Mouse (Mus musculus) kidney, embryonic 16.5 days (tissue): Measurements from ENCODE around the gene Rer1. TPM values are rescaled to one million over a fixed set of nuclear protein-coding genes. Genes with fewer than 3 reads are reported as not detected.

ENCODE experiments used
- ATAC-seq: fragments of 200-750 bp; cut with Nextera tagmentation; 2 replicates; pipeline ENCODE4 v1.8.0; 2017; ENCODE audit warnings: moderate TSS enrichment; ENCODE audit not compliant: low FRiP score, low TSS enrichment
- H3K27ac ChIP-seq: fragments of 300-500 bp; sonication (generic); 2 replicates; pipeline ENCODE4 v1.5.1; 2014; ENCODE audit warnings: low read length
- H3K27me3 ChIP-seq: fragments of 300-500 bp; sonication (generic); 2 replicates; pipeline ENCODE4 v1.6.1; 2014; ENCODE audit warnings: low read length, control low read depth, mixed read lengths; ENCODE audit not compliant: insufficient read depth
- H3K36me3 ChIP-seq: fragments of 300-500 bp; sonication (generic); 2 replicates; pipeline ENCODE4 v1.6.1; 2014; ENCODE audit warnings: low read length, control low read depth, mixed read lengths; ENCODE audit not compliant: insufficient read depth
- H3K4me1 ChIP-seq: fragments of 300-500 bp; sonication (generic); 2 replicates; pipeline ENCODE4 v1.6.1; 2014; ENCODE audit warnings: low read length, control low read depth, mixed read lengths; ENCODE audit not compliant: insufficient read depth
- H3K4me2 ChIP-seq: fragments of 300-500 bp; sonication (generic); replicated peaks from 2 replicates; pipeline ENCODE4 v1.6.1; 2014; ENCODE audit warnings: low read depth, low read length
- H3K4me3 ChIP-seq: fragments of 300-500 bp; sonication (generic); 2 replicates; pipeline ENCODE4 v1.5.1; 2014; ENCODE audit warnings: mild to moderate bottlenecking, low read length
- H3K9ac ChIP-seq: fragments of 300-500 bp; sonication (generic); replicated peaks from 2 replicates; pipeline ENCODE4 v1.6.1; 2014; ENCODE audit warnings: low read length
- H3K9me3 ChIP-seq: fragments of 300-500 bp; sonication (generic); 2 replicates; pipeline ENCODE4 v1.6.1; 2016; ENCODE audit warnings: low read length, control low read depth
- WGBS: fragments of 180-500 bp; shearing (Covaris S2); extraction: QIAGEN DNeasy Blood & Tissue Kit; methylation state at CpG from one replicate; pipeline ENCODE4 v1.1.7; 2014; 5-methylcytosine and 5-hydroxymethylcytosine counted together
- polyA plus RNA-seq: library from polyadenylated mRNA; unstranded; fragments of >200 nt; fragmentation: Nextera tagmentation; extraction: Ambion mirVana; gene quantifications from 2 replicates; pipeline ENCODE4 v1.2.1, GENCODE M21; 2015

Gene Rer1
- polyA plus RNA-seq, 1 experiment from 2014 or later, result 158 TPM

DNA sequence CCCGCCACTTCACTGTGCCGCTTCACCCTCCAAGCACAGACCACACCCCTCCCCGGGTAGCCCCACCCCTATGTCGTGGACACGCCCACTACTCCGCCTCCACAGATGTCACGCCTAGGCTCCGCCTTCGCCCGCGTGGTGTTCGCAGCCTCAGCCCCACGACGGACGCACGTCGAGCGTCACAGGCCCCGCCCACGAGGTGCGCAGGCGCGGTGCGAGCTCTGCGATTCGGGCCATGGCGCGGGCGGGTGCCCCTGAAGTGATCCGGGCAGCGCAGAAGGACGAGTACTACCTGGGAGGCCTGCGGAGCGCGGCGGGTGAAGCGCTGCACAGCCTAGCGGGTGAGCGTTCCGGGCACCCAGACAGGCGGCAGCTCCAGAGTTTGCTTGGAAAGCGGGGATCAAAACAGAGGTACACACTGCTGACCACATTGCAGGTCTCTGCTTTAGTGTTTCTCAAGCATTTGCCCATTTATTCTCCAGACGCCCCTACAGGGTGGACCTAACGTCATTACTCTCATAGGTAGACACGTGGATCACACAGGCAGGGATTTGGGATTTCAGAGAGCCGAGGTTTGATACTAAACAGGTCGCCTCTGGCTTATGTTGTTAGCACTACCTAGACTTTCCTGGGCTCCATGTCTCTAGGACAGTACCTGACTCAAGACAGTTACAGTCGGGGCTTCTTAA lies 19.2 kb downstream of the Rer1 start, which contains the start of gene Pex10:
Gene Pex10, plus strand, starts transcription at position 183 of the 689 bp plus-strand sequence.
- H3K36me3 ChIP-seq, result peaks cover 34% of the 10 kb centered on the region
- peak; percentile 92 for ATAC-seq
- peak within 1 kb of the TSS; percentile 81 for H3K27ac ChIP-seq
- peaks cover 15% of the 10 kb centered on the region for H3K4me1 ChIP-seq
- H3K9me3 ChIP-seq, result no peaks in the 10 kb centered on the region
- no peaks in the 10 kb centered on the region for H3K27me3 ChIP-seq
- H3K4me2 ChIP-seq, result peak within 1 kb of the TSS; percentile 86
- under 1% methylated on average over 48 of the region's 48 CpGs for WGBS
- peak within 1 kb of the TSS; percentile 86 for H3K9ac ChIP-seq
- peak within 1 kb of the TSS; percentile 78 for H3K4me3 ChIP-seq

DNA sequence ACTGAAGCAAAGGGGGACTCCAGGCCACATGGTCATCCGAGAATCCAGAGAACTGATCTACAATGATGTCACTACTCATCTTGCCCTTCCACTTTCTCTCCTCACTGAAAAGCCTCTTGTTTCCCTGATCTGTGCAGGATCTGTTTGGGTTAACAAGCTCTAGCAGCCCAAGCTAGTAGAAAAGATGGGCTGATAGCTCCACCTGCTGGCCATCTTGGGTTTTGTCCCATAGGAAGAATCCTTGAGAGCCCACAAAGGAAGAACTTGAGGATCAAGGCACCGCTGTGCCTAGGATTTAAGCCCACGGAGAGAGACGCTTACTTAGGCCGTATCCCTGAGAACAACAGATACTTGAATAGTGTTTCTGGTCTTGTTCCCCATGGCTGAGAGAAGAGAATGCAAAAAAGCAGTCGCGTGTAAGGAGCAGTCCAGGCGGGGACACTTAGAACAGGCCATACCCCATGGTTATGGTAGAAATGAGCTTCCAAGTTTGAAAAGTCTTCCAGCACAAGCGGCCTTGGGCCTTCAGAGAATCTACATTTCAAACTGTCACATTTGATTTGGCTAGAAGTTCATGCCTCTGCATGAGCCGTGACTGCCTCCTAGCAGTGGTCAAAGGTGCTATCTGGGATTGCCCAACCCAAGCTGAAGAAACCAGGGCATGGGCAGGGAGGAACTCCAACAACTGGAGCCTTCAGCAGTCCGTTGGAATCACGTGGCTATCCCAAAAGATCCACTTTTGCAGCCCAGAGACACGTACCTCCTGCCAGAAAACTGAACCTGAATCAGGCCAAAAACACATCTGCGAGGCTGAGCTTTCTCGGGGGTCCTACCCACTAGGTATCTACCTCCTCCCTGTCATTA lies 20.0 kb downstream of the Rer1 start:
- peak; percentile 46 for ATAC-seq
- H3K36me3 ChIP-seq, result peaks cover 26% of the 10 kb centered on the region
- peak overlapping the region; percentile 81 for H3K27ac ChIP-seq
- H3K9ac ChIP-seq, result peak overlapping the region; percentile 57
- no peaks in the 10 kb centered on the region for H3K27me3 ChIP-seq
- peak overlapping the region; percentile 78 for H3K4me3 ChIP-seq
- no peaks in the 10 kb centered on the region for H3K9me3 ChIP-seq
- H3K4me1 ChIP-seq, result peaks cover 15% of the 10 kb centered on the region
- peak overlapping the region; percentile 86 for H3K4me2 ChIP-seq
- 4% methylated on average over 15 of the region's 15 CpGs for WGBS

DNA sequence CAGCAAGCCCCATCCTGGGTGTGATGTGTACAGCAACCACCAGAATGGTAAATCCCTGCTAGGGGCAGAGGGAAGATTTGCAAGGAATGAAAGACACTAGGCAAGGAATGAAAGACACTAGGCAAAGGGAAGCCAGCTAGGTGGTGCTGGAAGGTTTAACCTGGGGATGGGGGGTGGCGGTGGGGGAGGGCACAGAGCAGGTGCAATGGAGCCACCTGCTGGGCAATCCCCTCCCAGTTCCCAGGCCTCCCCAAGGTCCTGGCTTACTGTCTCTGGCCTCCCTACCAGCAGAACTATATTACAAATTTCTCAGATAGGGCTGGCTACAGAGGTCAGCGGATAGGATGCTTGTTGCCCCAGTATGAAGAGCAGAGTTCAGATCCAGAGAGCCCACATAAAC lies 21.7 kb downstream of the Rer1 start:
- H3K36me3 ChIP-seq, result peaks cover 9% of the 10 kb centered on the region; the same call in 1 of the 2 replicates
- H3K27ac ChIP-seq, result peak overlapping the region; percentile 87
- no peak overlapping the region for H3K4me2 ChIP-seq
- H3K9me3 ChIP-seq, result no peaks in the 10 kb centered on the region
- H3K4me1 ChIP-seq, result peaks cover 15% of the 10 kb centered on the region
- WGBS, result 65% methylated on average over 2 of the region's 2 CpGs
- H3K9ac ChIP-seq, result no peak overlapping the region
- no peak overlapping the region for H3K4me3 ChIP-seq
- H3K27me3 ChIP-seq, result no peaks in the 10 kb centered on the region
- no peak for ATAC-seq

DNA sequence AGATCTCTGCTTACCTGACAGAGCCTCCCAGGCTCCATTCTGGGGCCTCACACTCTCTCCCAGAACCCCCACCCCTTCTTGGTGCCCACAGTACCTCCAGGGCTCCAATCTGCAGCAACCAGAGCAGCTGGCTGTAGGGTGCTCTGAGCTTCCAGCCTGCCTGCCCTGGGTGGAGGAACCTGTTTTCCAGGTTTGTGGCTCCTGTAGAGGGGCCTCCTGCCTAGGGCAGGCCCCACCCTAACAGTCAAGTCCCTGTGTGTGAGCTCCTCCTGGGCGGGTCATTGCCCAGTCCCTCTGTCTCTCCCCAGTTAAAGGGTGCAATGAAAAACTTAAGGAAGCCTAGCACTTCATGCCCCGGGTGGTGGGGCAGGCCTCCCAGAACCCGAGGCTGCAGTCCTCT lies 22.3 kb downstream of the Rer1 start:
- peak; percentile 32; the same call in 1 of the 2 replicates for ATAC-seq
- no peaks in the 10 kb centered on the region for H3K27me3 ChIP-seq
- H3K9me3 ChIP-seq, result no peaks in the 10 kb centered on the region
- peak overlapping the region; percentile 87 for H3K27ac ChIP-seq
- WGBS, result 11% methylated on average over 3 of the region's 3 CpGs
- H3K9ac ChIP-seq, result peak overlapping the region; percentile 47
- peaks cover 15% of the 10 kb centered on the region for H3K4me1 ChIP-seq
- 0 out of 2 replicates have a peak, but pooled peaks cover 4% of the 10 kb centered on the region for H3K36me3 ChIP-seq
- peak overlapping the region; percentile 19; the same call in 1 of the 2 replicates for H3K4me2 ChIP-seq
- no peak overlapping the region; the same call in 1 of the 2 replicates for H3K4me3 ChIP-seq

DNA sequence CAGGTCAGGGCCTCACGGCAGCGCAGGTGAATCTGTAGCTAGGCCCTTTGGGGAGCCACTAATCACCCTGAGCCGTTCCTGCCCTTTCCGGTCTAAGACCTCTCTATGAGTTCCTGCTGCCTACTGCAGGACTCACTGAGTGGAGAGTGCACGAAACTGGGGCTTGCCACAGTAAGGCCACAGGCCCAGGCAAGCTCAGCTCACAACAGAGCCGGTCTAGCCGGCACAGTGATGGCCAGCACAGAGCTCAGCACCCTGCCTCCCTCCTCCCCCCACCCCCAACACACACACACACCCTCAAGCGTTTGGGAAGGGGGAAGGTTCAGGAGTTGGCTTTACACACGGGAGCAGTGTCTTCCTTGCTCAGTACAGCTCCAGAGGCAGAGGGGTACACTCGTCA lies 27.9 kb downstream of the Rer1 start:
- H3K36me3 ChIP-seq, result no peaks in the 10 kb centered on the region
- no peak overlapping the region for H3K4me3 ChIP-seq
- ATAC-seq, result no peak
- WGBS, result 28% methylated on average over 10 of the region's 10 CpGs
- H3K4me1 ChIP-seq, result no peaks in the 10 kb centered on the region
- no peak overlapping the region for H3K9ac ChIP-seq
- no peak overlapping the region for H3K4me2 ChIP-seq
- H3K27ac ChIP-seq, result no peak overlapping the region
- no peaks in the 10 kb centered on the region for H3K9me3 ChIP-seq
- H3K27me3 ChIP-seq, result no peaks in the 10 kb centered on the region

DNA sequence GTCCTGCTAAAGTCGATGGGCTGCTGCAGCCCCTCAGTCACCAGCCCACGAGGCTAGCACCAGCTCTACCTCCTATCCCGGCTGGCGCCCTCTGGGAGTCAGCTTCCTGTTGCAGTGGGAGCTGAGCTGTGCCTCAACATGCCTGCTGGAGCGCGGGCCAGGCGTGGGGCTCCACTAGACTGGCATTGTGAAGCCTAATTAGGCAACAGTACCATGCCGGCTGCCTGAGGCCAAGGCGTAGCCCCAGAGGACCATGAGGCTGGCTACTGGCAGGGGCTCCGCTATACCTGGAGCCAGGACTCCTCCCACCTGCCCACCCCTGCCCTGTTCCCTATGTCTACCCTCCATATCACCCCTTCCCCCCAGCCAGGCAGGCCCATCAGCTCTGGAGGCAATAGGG lies 29.5 kb downstream of the Rer1 start, which contains the start of gene Plch2:
Gene Plch2, minus strand, starts transcription at position 61 of the 400 bp plus-strand sequence.
- no peaks in the 10 kb centered on the region for H3K36me3 ChIP-seq
- 65% methylated on average over 10 of the region's 10 CpGs for WGBS
- no peaks in the 10 kb centered on the region for H3K9me3 ChIP-seq
- no peaks in the 10 kb centered on the region for H3K27me3 ChIP-seq
- H3K4me1 ChIP-seq, result no peaks in the 10 kb centered on the region
- ATAC-seq, result no peak; the same call in 1 of the 2 replicates
- no peak within 1 kb of the TSS for H3K4me3 ChIP-seq
- H3K4me2 ChIP-seq, result no peak within 1 kb of the TSS
- no peak within 1 kb of the TSS for H3K27ac ChIP-seq
- H3K9ac ChIP-seq, result no peak within 1 kb of the TSS

DNA sequence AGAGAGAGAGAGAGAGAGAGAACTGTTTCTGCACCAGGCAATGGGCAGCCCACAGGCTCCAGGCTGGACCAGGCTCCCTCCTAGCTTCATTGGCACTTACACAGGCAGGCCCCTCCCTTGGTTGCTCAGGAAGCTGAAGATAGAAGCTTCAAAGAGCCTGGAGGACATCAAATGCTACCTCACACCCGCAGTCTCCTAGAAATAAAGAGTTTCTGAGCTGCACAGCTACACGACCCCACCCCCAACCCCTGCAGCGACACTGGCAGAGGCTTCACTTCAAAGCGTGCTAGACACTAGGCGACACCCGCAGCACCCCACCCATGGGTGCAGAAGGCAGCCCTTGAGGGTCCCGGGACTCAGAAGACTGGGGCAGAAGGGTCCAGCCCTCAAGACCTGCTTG lies 36.1 kb downstream of the Rer1 start:
- no peak for ATAC-seq
- Histone ChIP-seq H3K4me3 (no peak overlapping the region), H3K27me3 (no peaks in the 10 kb centered on the region), H3K9ac (no peak overlapping the region), H3K9me3 (no peaks in the 10 kb centered on the region), H3K36me3 (no peaks in the 10 kb centered on the region), H3K27ac (no peak overlapping the region), H3K4me1 (no peaks in the 10 kb centered on the region), H3K4me2 (no peak overlapping the region)
- 55% methylated on average over 7 of the region's 7 CpGs for WGBS

DNA sequence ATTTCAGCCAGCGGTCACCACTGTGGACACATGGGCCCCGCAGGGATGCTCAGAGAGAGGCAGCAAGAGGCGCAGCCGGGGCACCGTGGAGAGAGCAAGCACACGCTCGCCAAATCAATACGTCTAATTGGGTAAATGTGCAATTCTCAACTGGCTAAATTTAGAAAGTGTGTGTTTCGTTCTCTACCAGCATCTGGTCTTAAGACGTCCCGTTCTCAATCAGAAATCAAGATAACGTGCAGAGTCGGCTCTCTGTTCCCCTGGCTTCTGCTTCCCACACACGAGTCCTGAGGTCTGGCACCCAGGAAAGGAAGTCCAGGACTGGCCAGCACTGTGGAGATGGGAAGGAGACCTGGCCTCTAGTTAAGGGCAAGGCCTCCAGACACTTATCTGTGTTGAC lies 39.5 kb downstream of the Rer1 start:
- Histone ChIP-seq H3K36me3 (no peaks in the 10 kb centered on the region), H3K4me2 (no peak overlapping the region), H3K9ac (no peak overlapping the region), H3K27ac (no peak overlapping the region), H3K4me1 (peaks cover 7% of the 10 kb centered on the region; the same call in 1 of the 2 replicates), H3K27me3 (peaks cover 34% of the 10 kb centered on the region), H3K4me3 (no peak overlapping the region), H3K9me3 (no peaks in the 10 kb centered on the region)
- 82% methylated on average over 14 of the region's 14 CpGs for WGBS
- ATAC-seq, result no peak

DNA sequence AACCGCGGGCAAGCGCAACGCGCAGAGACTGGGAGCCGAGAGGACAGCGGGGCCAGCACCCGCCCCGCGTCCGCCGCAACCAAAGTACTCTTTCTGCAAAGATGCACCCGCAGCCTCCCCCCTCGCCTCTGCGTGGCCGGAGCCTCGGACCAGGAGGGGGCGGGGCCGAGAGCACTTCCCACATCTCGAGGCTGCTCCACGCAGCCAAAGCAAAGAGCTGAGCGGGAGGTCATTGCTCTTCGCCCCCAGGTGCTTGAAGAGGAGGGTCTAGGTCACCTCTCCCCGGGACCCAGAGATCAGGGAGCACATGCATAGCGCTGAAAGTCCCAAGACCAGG lies 42.9 kb downstream of the Rer1 start:
- Histone ChIP-seq H3K9ac (no peak overlapping the region), H3K4me3 (peak overlapping the region; percentile 37), H3K36me3 (no peaks in the 10 kb centered on the region), H3K4me1 (peaks cover 7% of the 10 kb centered on the region; the same call in 1 of the 2 replicates), H3K27ac (no peak overlapping the region), H3K4me2 (peak overlapping the region; percentile 66), H3K9me3 (no peaks in the 10 kb centered on the region), H3K27me3 (peaks cover 38% of the 10 kb centered on the region)
- WGBS, result under 1% methylated on average over 25 of the region's 25 CpGs
- ATAC-seq, result no peak
